Mouse (Mus musculus) embryonic facial prominence, embryonic 14.5 days (tissue): Measurements from ENCODE around the gene 4930505A04Rik. TPM values are rescaled to one million over a fixed set of nuclear protein-coding genes. Genes with fewer than 3 reads are reported as not detected.

ENCODE experiments used
- ATAC-seq: fragments of 200-750 bp; cut with Nextera tagmentation; 2 replicates; pipeline ENCODE4 v1.8.0; 2017; ENCODE audit warnings: low read depth, moderate number of reproducible peaks, moderate TSS enrichment
- DNase-seq: peaks from one replicate; pipeline ENCODE4 v3.0.0-alpha.2; 2015; ENCODE audit warnings: low spot score
- H3K27ac ChIP-seq: fragments of 300-500 bp; sonication (generic); replicated peaks from 2 replicates; pipeline ENCODE4 v1.5.1; 2014; ENCODE audit warnings: low read depth, mild to moderate bottlenecking, low read length, moderate library complexity
- H3K27me3 ChIP-seq: fragments of 300-500 bp; sonication (generic); replicated peaks from 2 replicates; pipeline ENCODE4 v1.6.1; 2014; ENCODE audit warnings: low read length; ENCODE audit not compliant: control insufficient read depth, insufficient read depth
- H3K36me3 ChIP-seq: fragments of 300-500 bp; sonication (generic); 2 replicates; pipeline ENCODE4 v1.6.1; 2014; ENCODE audit warnings: low read length, mixed read lengths; ENCODE audit not compliant: control insufficient read depth, insufficient read depth
- H3K4me1 ChIP-seq: fragments of 300-500 bp; sonication (generic); 2 replicates; pipeline ENCODE4 v1.6.1; 2014; ENCODE audit warnings: antibody characterized with exemption, low read length; ENCODE audit not compliant: control insufficient read depth, insufficient read depth
- H3K4me2 ChIP-seq: fragments of 300-500 bp; sonication (generic); 2 replicates; pipeline ENCODE4 v1.6.1; 2014; ENCODE audit warnings: low read depth, mild to moderate bottlenecking, low read length, moderate library complexity, mixed read lengths
- H3K4me3 ChIP-seq: fragments of 300-500 bp; sonication (generic); 2 replicates; pipeline ENCODE4 v1.5.1; 2014; ENCODE audit warnings: low read depth, mild to moderate bottlenecking, low read length
- H3K9ac ChIP-seq: fragments of 300-500 bp; sonication (generic); 2 replicates; pipeline ENCODE4 v1.6.1; 2014; ENCODE audit warnings: low read depth, mild to moderate bottlenecking, low read length, moderate library complexity, mixed read lengths
- H3K9me3 ChIP-seq: fragments of 300-500 bp; sonication (generic); 2 replicates; pipeline ENCODE4 v1.6.1; 2016; ENCODE audit warnings: low read length; ENCODE audit not compliant: control insufficient read depth
- WGBS: fragments of 180-500 bp; shearing (Covaris S2); extraction: QIAGEN DNeasy Blood & Tissue Kit; methylation state at CpG from one replicate; pipeline ENCODE4 v1.1.7; 2014; 5-methylcytosine and 5-hydroxymethylcytosine counted together
- polyA plus RNA-seq: library from polyadenylated mRNA; unstranded; fragments of >200 nt; fragmentation: Nextera tagmentation; extraction: Ambion mirVana; gene quantifications from 2 replicates; pipeline ENCODE4 v1.2.1, GENCODE M21; 2014

4930505A04Rik gene
- 0.24 and 0.39 TPM in 2 replicates for polyA plus RNA-seq

DNA sequence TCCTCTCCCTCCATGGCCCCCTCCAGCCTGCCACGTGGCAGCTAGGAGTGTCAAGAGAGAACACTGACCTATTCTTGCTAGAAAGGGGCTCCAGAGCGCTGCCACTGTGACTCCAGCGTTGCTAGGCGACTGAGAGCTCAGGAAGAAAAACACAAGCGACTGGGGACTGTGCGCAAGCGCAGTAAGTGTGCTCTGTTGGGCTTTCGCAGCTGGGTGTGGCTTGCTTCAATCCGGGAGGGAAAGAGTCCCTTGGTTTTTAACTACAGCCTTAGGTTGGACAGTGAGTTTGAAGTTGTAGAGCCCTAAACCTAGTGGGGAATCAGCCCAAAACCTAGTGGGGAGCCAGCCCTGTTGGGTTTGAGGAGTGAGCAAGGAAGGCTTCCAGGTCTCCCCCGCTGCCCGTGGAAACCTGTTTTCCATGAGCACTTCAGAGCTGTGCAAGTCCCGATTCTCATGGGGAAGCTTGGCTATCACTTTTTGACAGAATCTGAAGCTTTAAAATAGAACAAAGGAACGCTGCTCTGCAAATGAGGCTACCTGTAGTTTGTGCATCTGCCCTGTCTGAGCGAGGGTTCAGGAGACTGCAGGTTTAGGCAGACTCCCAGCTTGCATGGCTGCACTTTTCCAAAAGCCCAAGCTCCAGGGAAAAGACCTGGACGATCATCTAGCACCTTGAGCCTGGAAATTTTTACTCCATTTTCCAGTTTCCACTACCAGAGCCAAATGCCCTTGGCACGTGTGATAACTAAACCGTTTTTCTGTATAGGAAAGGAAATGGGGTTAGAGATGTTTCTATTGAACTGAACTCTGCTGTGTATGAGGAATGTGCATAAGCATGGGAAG is at the start of gene 4930505A04Rik:
Gene 4930505A04Rik (minus strand): TSS at position 77 of the 843 bp plus-strand sequence.
- H3K9me3 ChIP-seq: no peaks in the 10 kb centered on the region
- H3K9ac ChIP-seq: peak within 1 kb of the TSS; percentile 71
- peak within 1 kb of the TSS; percentile 77 for H3K4me2 ChIP-seq
- H3K4me3 ChIP-seq: peak within 1 kb of the TSS; percentile 48
- no peaks in the 10 kb centered on the region for H3K36me3 ChIP-seq
- peaks cover 13% of the 10 kb centered on the region; the same call in 1 of the 2 replicates for H3K4me1 ChIP-seq
- H3K27me3 ChIP-seq: no peaks in the 10 kb centered on the region
- ATAC-seq (peak; percentile 96), DNase-seq (peak; percentile 98)
- WGBS: 5% methylated on average over 17 of the region's 17 CpGs
- H3K27ac ChIP-seq: peak within 1 kb of the TSS; percentile 87

- Histone ChIP-seq H3K27me3 (no peaks in the 10 kb centered on the region), H3K9me3 (no peaks in the 10 kb centered on the region), H3K36me3 (no peaks in the 10 kb centered on the region), H3K4me2 (no peak overlapping the region), H3K27ac (no peak overlapping the region), H3K4me1 (no peaks in the 10 kb centered on the region), H3K4me3 (no peak overlapping the region), H3K9ac (no peak overlapping the region)
- DNase-seq (no peak), ATAC-seq (no peak)
- 91% methylated on average over 2 of the region's 2 CpGs for WGBS
Observed at GRCm38 (mm10) chr11:30517133-30517532, 45.5 kb upstream of the 4930505A04Rik start.

DNA sequence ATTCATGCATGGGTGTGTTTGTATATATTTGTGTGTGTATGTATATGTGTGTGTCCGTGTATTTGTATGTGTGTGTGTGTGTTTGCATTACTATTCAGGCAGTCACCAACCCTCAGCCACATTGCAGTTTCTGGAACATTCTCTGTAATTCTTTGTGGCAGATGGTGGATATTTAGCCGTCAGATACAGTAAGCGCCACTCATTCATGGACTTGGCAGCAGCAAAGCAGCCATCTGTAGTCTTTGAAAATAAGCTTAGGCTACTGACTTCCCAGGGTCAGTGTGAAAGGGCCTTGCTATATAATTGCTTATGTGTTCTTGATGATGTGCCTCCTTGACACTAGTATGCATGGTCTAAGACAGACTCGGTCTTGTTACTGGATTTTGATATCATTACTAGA is 36.6 kb upstream of the 4930505A04Rik start:
- Histone ChIP-seq H3K4me2 (no peak overlapping the region), H3K4me1 (no peaks in the 10 kb centered on the region), H3K9ac (no peak overlapping the region), H3K9me3 (no peaks in the 10 kb centered on the region), H3K4me3 (no peak overlapping the region), H3K27ac (no peak overlapping the region), H3K27me3 (no peaks in the 10 kb centered on the region), H3K36me3 (no peaks in the 10 kb centered on the region)
- no peak for DNase-seq
- no peak for ATAC-seq
- 84% methylated on average over 4 of the region's 4 CpGs for WGBS

DNA sequence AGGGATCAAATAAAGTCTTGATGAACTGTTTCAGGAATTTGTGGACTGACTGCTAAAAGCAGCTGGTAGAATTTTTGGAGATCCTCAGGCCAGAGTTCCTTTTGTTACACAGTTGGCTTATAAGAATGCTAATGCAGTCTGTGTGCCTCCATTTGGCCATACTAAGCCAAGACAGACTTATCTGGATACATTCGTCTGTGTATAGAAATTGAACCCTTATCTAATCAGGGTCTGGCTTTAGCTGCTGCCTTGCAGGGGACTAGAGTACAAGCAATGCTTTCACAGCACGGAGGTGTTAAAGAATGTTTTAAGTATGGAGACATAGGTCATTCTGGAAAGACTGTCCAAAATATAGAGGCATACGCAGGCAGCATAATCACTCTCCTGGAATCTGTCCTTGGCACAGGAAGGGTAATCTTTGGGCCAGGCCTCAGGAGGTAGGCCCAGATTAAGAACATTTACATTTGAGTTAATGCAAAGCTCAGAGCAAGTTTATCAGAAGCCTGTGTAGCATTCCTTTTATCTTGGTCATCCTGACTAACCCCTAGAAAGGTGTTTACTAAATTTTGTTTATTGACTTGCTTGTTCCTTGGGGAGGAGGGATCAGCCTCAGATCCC is 27.2 kb upstream of the 4930505A04Rik start:
- Histone ChIP-seq H3K27me3 (no peaks in the 10 kb centered on the region), H3K9ac (no peak overlapping the region), H3K4me3 (no peak overlapping the region), H3K36me3 (no peaks in the 10 kb centered on the region), H3K9me3 (peaks cover 4% of the 10 kb centered on the region; the same call in 1 of the 2 replicates), H3K27ac (no peak overlapping the region), H3K4me2 (no peak overlapping the region), H3K4me1 (no peaks in the 10 kb centered on the region)
- DNase-seq (peak; percentile 24), ATAC-seq (no peak)
- WGBS: 63% methylated on average over 3 of the region's 3 CpGs

GRCm38 (mm10) chr11:30497151-30497550 is 25.5 kb upstream of the 4930505A04Rik start:
- DNase-seq (no peak), ATAC-seq (no peak)
- H3K4me3 ChIP-seq: no peak overlapping the region
- H3K4me1 ChIP-seq: no peaks in the 10 kb centered on the region
- no peak overlapping the region for H3K9ac ChIP-seq
- H3K27me3 ChIP-seq: no peaks in the 10 kb centered on the region
- WGBS: 58% methylated on average over 2 of the region's 2 CpGs
- no peak overlapping the region for H3K4me2 ChIP-seq
- peaks cover 4% of the 10 kb centered on the region; the same call in 1 of the 2 replicates for H3K9me3 ChIP-seq
- H3K36me3 ChIP-seq: no peaks in the 10 kb centered on the region
- no peak overlapping the region for H3K27ac ChIP-seq

DNA sequence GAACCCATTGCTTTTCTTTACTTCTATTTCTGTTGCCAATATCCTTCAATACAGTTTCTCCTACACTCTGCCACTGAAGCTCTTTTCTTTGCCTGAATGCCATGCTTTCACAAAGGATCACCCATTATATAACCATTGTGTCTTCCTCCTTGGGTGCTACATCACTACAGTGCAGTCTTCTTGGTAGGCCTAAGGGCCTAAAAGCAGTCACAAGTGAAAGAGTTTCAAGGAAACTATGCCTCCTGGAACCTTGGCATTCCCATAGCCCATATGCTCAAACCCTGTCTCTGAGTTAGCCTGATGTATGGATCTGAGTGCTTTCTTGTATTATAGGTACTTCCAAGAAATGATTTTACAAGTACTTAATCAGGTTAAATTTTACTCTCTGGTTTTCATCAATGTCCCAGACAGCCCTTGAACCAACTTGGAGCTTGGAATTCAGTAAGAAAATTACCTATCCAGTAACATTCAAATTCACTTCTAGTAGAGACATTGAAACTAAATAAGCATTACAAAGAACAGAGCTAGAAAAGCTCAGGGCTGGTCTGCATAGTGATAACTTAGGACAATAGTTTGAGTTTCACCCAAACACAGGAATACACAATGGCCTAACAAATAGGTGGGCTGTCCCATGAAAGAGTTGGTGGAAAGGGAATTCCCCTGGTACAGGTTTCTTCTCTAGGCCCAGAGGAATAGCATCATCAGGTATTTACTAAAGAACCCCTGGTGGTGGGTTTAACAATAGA is 20.1 kb upstream of the 4930505A04Rik start:
- ATAC-seq: no peak
- Histone ChIP-seq H3K9me3 (no peaks in the 10 kb centered on the region), H3K4me1 (no peaks in the 10 kb centered on the region), H3K36me3 (no peaks in the 10 kb centered on the region), H3K4me3 (no peak overlapping the region), H3K27ac (no peak overlapping the region), H3K9ac (no peak overlapping the region), H3K4me2 (no peak overlapping the region), H3K27me3 (no peaks in the 10 kb centered on the region)
- no peak for DNase-seq

GRCm38 (mm10) chr11:30488183-30488582 is 16.6 kb upstream of the 4930505A04Rik start:
- H3K36me3 ChIP-seq: no peaks in the 10 kb centered on the region
- H3K27ac ChIP-seq: no peak overlapping the region
- no peaks in the 10 kb centered on the region for H3K4me1 ChIP-seq
- H3K27me3 ChIP-seq: no peaks in the 10 kb centered on the region
- H3K4me2 ChIP-seq: no peak overlapping the region
- ATAC-seq (no peak), DNase-seq (no peak)
- no peak overlapping the region for H3K4me3 ChIP-seq
- WGBS: 78% methylated on average over 9 of the region's 10 CpGs
- no peaks in the 10 kb centered on the region for H3K9me3 ChIP-seq
- H3K9ac ChIP-seq: no peak overlapping the region

GRCm38 (mm10) chr11:30483286-30483685 is 11.7 kb upstream of the 4930505A04Rik start:
- Histone ChIP-seq H3K4me1 (no peaks in the 10 kb centered on the region), H3K9me3 (no peaks in the 10 kb centered on the region), H3K27me3 (no peaks in the 10 kb centered on the region), H3K27ac (no peak overlapping the region), H3K9ac (no peak overlapping the region), H3K4me2 (no peak overlapping the region), H3K4me3 (no peak overlapping the region), H3K36me3 (no peaks in the 10 kb centered on the region)
- DNase-seq: no peak
- 90% methylated on average over 4 of the region's 4 CpGs for WGBS
- ATAC-seq: no peak
